Mouse (Mus musculus): ENCODE measurements around the gene Ppp2r5c. TPM values are rescaled to one million over a fixed set of nuclear protein-coding genes. Genes with fewer than 3 reads are reported as not detected.

Gene Ppp2r5c
- polyA plus RNA-seq, 1 experiment from 2014 or later = 138 TPM

GRCm38 (mm10) chr12:110520236-110520987, 73.5 kb downstream of the Ppp2r5c start:
- 76% methylated on average over 15 of the region's 15 CpGs for WGBS
- no peak for ATAC-seq (ENCODE audit: insufficient number of reproducible peaks, insufficient read depth, low FRiP score, low read depth)

GRCm38 (mm10) chr12:110523526-110523925, 76.6 kb downstream of the Ppp2r5c start:
- 90% methylated on average over 5 of the region's 5 CpGs for WGBS

More at GRCm38 (mm10) chr12:110520236-110520987, 73.5 kb downstream of the Ppp2r5c start:
- H3K9me3 ChIP-seq (ENCODE audit: control insufficient read depth, low read length) = no peaks in the 10 kb centered on the region
- no peaks in the 10 kb centered on the region for H3K27me3 ChIP-seq (ENCODE audit: control insufficient read depth, insufficient read depth, low read length)
- peaks cover 2 to 4% of the 10 kb centered on the region in 2 experiments; a peak in 2 of 4 replicates for H3K4me1 ChIP-seq (ENCODE audit: control insufficient read depth in 2 of 2, insufficient read depth in 2 of 2, low read length in 2 of 2)
- H3K4me2 ChIP-seq (ENCODE audit: low read length) = no peak overlapping the region
- no peak overlapping the region for H3K27ac ChIP-seq (replicated peaks in 1 of 2; ENCODE audit: control insufficient read depth in 1 of 2, insufficient read depth in 1 of 2, low read depth in 2 of 2, low read length in 2 of 2)
- H3K36me3 ChIP-seq (ENCODE audit: control insufficient read depth, insufficient read depth, low read length) = peaks cover 52% of the 10 kb centered on the region
- H3K4me3 ChIP-seq (ENCODE audit: control insufficient read depth in 1 of 2, insufficient read depth in 1 of 2, low read depth in 1 of 2, low read length in 2 of 2) = no peak overlapping the region
- H3K9ac ChIP-seq (ENCODE audit: low read length) = no peak overlapping the region

GRCm38 (mm10) chr12:110532711-110533110, 85.8 kb downstream of the Ppp2r5c start:
- Histone ChIP-seq H3K27ac (replicated peaks in 1 of 2; ENCODE audit: control insufficient read depth in 1 of 2, insufficient read depth in 1 of 2, low read depth in 2 of 2, low read length in 2 of 2) (peak overlapping the region in 1 of 2 experiments; percentile 64; a peak in 3 of 4 replicates), H3K36me3 (ENCODE audit: control insufficient read depth, insufficient read depth, low read length) (peaks cover 20% of the 10 kb centered on the region), H3K9ac (ENCODE audit: low read length) (no peak overlapping the region), H3K27me3 (ENCODE audit: control insufficient read depth, insufficient read depth, low read length) (no peaks in the 10 kb centered on the region), H3K4me3 (ENCODE audit: control insufficient read depth in 1 of 2, insufficient read depth in 1 of 2, low read depth in 1 of 2, low read length in 2 of 2) (no peak overlapping the region), H3K4me2 (ENCODE audit: low read length) (no peak overlapping the region), H3K9me3 (ENCODE audit: control insufficient read depth, low read length) (no peaks in the 10 kb centered on the region), H3K4me1 (ENCODE audit: control insufficient read depth in 2 of 2, insufficient read depth in 2 of 2, low read length in 2 of 2) (peaks cover 24 to 26% of the 10 kb centered on the region in 2 experiments)
- ATAC-seq (ENCODE audit: insufficient number of reproducible peaks, insufficient read depth, low FRiP score, low read depth) = no peak
- 77% methylated on average over 6 of the region's 6 CpGs for WGBS

More at GRCm38 (mm10) chr12:110523526-110523925, 76.6 kb downstream of the Ppp2r5c start:
- no peaks in the 10 kb centered on the region for H3K27me3 ChIP-seq (ENCODE audit: control insufficient read depth, insufficient read depth, low read length)
- H3K4me2 ChIP-seq (ENCODE audit: low read length) = no peak overlapping the region
- H3K9me3 ChIP-seq (ENCODE audit: control insufficient read depth, low read length) = no peaks in the 10 kb centered on the region
- no peak overlapping the region for H3K4me3 ChIP-seq (ENCODE audit: control insufficient read depth in 1 of 2, insufficient read depth in 1 of 2, low read depth in 1 of 2, low read length in 2 of 2)
- no peak overlapping the region for H3K9ac ChIP-seq (ENCODE audit: low read length)
- peaks cover 56% of the 10 kb centered on the region for H3K36me3 ChIP-seq (ENCODE audit: control insufficient read depth, insufficient read depth, low read length)
- ATAC-seq (ENCODE audit: insufficient number of reproducible peaks, insufficient read depth, low FRiP score, low read depth) = no peak
- no peak overlapping the region for H3K27ac ChIP-seq (replicated peaks in 1 of 2; ENCODE audit: control insufficient read depth in 1 of 2, insufficient read depth in 1 of 2, low read depth in 2 of 2, low read length in 2 of 2)
- H3K4me1 ChIP-seq (ENCODE audit: control insufficient read depth in 2 of 2, insufficient read depth in 2 of 2, low read length in 2 of 2) = peaks cover 0 to 2% of the 10 kb centered on the region in 2 experiments; a peak in 1 of 4 replicates

- no peak overlapping the region for H3K9ac ChIP-seq (ENCODE audit: low read length)
- H3K4me3 ChIP-seq (ENCODE audit: control insufficient read depth in 1 of 2, insufficient read depth in 1 of 2, low read depth in 1 of 2, low read length in 2 of 2) = no peak overlapping the region
- H3K4me2 ChIP-seq (ENCODE audit: low read length) = no peak overlapping the region
- ATAC-seq (ENCODE audit: insufficient number of reproducible peaks, insufficient read depth, low FRiP score, low read depth) = no peak
- peaks cover 24 to 26% of the 10 kb centered on the region in 2 experiments for H3K4me1 ChIP-seq (ENCODE audit: control insufficient read depth in 2 of 2, insufficient read depth in 2 of 2, low read length in 2 of 2)
- H3K27ac ChIP-seq (replicated peaks in 1 of 2; ENCODE audit: control insufficient read depth in 1 of 2, insufficient read depth in 1 of 2, low read depth in 2 of 2, low read length in 2 of 2) = peak overlapping the region; percentile 64 to 68
- peaks cover 17% of the 10 kb centered on the region for H3K36me3 ChIP-seq (ENCODE audit: control insufficient read depth, insufficient read depth, low read length)
- no peaks in the 10 kb centered on the region for H3K27me3 ChIP-seq (ENCODE audit: control insufficient read depth, insufficient read depth, low read length)
- 51% methylated on average over 2 of the region's 2 CpGs for WGBS
- no peaks in the 10 kb centered on the region for H3K9me3 ChIP-seq (ENCODE audit: control insufficient read depth, low read length)
Observed at GRCm38 (mm10) chr12:110533151-110533550, 86.2 kb downstream of the Ppp2r5c start.

GRCm38 (mm10) chr12:110533832-110534231, 86.9 kb downstream of the Ppp2r5c start:
- no peak for ATAC-seq (ENCODE audit: insufficient number of reproducible peaks, insufficient read depth, low FRiP score, low read depth)
- Histone ChIP-seq H3K27ac (replicated peaks in 1 of 2; ENCODE audit: control insufficient read depth in 1 of 2, insufficient read depth in 1 of 2, low read depth in 2 of 2, low read length in 2 of 2) (peak overlapping the region; percentile 64 to 84; a peak in 3 of 4 replicates), H3K4me1 (ENCODE audit: control insufficient read depth in 2 of 2, insufficient read depth in 2 of 2, low read length in 2 of 2) (peaks cover 24 to 26% of the 10 kb centered on the region in 2 experiments), H3K36me3 (ENCODE audit: control insufficient read depth, insufficient read depth, low read length) (peaks cover 13% of the 10 kb centered on the region), H3K9ac (ENCODE audit: low read length) (no peak overlapping the region), H3K9me3 (ENCODE audit: control insufficient read depth, low read length) (no peaks in the 10 kb centered on the region), H3K4me2 (ENCODE audit: low read length) (peak overlapping the region; percentile 33; the same call in 1 of the 2 replicates), H3K27me3 (ENCODE audit: control insufficient read depth, insufficient read depth, low read length) (no peaks in the 10 kb centered on the region), H3K4me3 (ENCODE audit: control insufficient read depth in 1 of 2, insufficient read depth in 1 of 2, low read depth in 1 of 2, low read length in 2 of 2) (no peak overlapping the region)
- 36% methylated on average over 3 of the region's 3 CpGs for WGBS

- no peak for ATAC-seq (ENCODE audit: insufficient number of reproducible peaks, insufficient read depth, low FRiP score, low read depth)
- peaks cover 26 to 30% of the 10 kb centered on the region in 2 experiments for H3K4me1 ChIP-seq (ENCODE audit: control insufficient read depth in 2 of 2, insufficient read depth in 2 of 2, low read length in 2 of 2)
- no peaks in the 10 kb centered on the region for H3K27me3 ChIP-seq (ENCODE audit: control insufficient read depth, insufficient read depth, low read length)
- H3K4me3 ChIP-seq (ENCODE audit: control insufficient read depth in 1 of 2, insufficient read depth in 1 of 2, low read depth in 1 of 2, low read length in 2 of 2) = no peak overlapping the region
- H3K27ac ChIP-seq (replicated peaks in 1 of 2; ENCODE audit: control insufficient read depth in 1 of 2, insufficient read depth in 1 of 2, low read depth in 2 of 2, low read length in 2 of 2) = no peak overlapping the region
- WGBS = 93% methylated on average over 5 of the region's 5 CpGs
- no peaks in the 10 kb centered on the region for H3K9me3 ChIP-seq (ENCODE audit: control insufficient read depth, low read length)
- H3K9ac ChIP-seq (ENCODE audit: low read length) = no peak overlapping the region
- no peak overlapping the region for H3K4me2 ChIP-seq (ENCODE audit: low read length)
- peaks cover 6% of the 10 kb centered on the region for H3K36me3 ChIP-seq (ENCODE audit: control insufficient read depth, insufficient read depth, low read length)
Observed at GRCm38 (mm10) chr12:110535361-110535760, 88.4 kb downstream of the Ppp2r5c start.

- no peak for ATAC-seq (ENCODE audit: insufficient number of reproducible peaks, insufficient read depth, low FRiP score, low read depth)
- WGBS = 95% methylated on average over 8 of the region's 8 CpGs
- Histone ChIP-seq H3K27me3 (ENCODE audit: control insufficient read depth, insufficient read depth, low read length) (no peaks in the 10 kb centered on the region), H3K27ac (replicated peaks in 1 of 2; ENCODE audit: control insufficient read depth in 1 of 2, insufficient read depth in 1 of 2, low read depth in 2 of 2, low read length in 2 of 2) (no peak overlapping the region), H3K4me1 (ENCODE audit: control insufficient read depth in 2 of 2, insufficient read depth in 2 of 2, low read length in 2 of 2) (peaks cover 25 to 29% of the 10 kb centered on the region in 2 experiments), H3K4me3 (ENCODE audit: control insufficient read depth in 1 of 2, insufficient read depth in 1 of 2, low read depth in 1 of 2, low read length in 2 of 2) (no peak overlapping the region), H3K9ac (ENCODE audit: low read length) (no peak overlapping the region), H3K36me3 (ENCODE audit: control insufficient read depth, insufficient read depth, low read length) (peaks cover 3% of the 10 kb centered on the region; the same call in 1 of the 2 replicates), H3K9me3 (ENCODE audit: control insufficient read depth, low read length) (no peaks in the 10 kb centered on the region), H3K4me2 (ENCODE audit: low read length) (no peak overlapping the region)
Observed at GRCm38 (mm10) chr12:110537751-110538150, 90.8 kb downstream of the Ppp2r5c start.

Data from heart, embryonic 14.5 days (tissue).